Mouse (Mus musculus) kidney, adult 2 months (tissue): Measurements from ENCODE around the gene Capn13. TPM values are rescaled to one million over a fixed set of nuclear protein-coding genes. Genes with fewer than 3 reads are reported as not detected.
A peak's percentile ranks its signal among the peaks of the same experiment; 100 is the strongest.

Source experiments
- DNase-seq: peaks from one replicate; pipeline ENCODE4 v3.0.0; 2021
- H3K27ac ChIP-seq: fragments of 200-500 bp; 2 replicates; pipeline ENCODE4 v1.5.1; 2012; ENCODE audit warnings: low read depth, low read length, control low read depth, inconsistent platforms; ENCODE audit not compliant: insufficient read depth
- H3K27me3 ChIP-seq: fragments of 200-500 bp; replicated peaks from 2 replicates; pipeline ENCODE4 v1.6.1; 2012; ENCODE audit warnings: mild to moderate bottlenecking, moderate library complexity, low read length, inconsistent platforms; ENCODE audit not compliant: control insufficient read depth, insufficient read depth
- H3K36me3 ChIP-seq: fragments of 200-500 bp; 2 replicates; pipeline ENCODE4 v1.6.1; 2012; ENCODE audit warnings: mild to moderate bottlenecking, moderate library complexity, low read length, inconsistent platforms; ENCODE audit not compliant: control insufficient read depth, insufficient read depth
- H3K4me1 ChIP-seq: fragments of 200-500 bp; 2 replicates; pipeline ENCODE4 v1.6.1; 2011; ENCODE audit warnings: low read length; ENCODE audit not compliant: control insufficient read depth, insufficient read depth
- H3K4me3 ChIP-seq: fragments of 200-500 bp; 2 replicates; pipeline ENCODE4 v1.5.1; 2011; ENCODE audit warnings: mild to moderate bottlenecking, low read depth, low read length, control low read depth; ENCODE audit not compliant: insufficient read depth
- CTCF ChIP-seq: fragments of 200-500 bp; conservative IDR thresholded peaks from 2 replicates; pipeline ENCODE4 v1.5.1; 2011; ENCODE audit warnings: low read depth, mild to moderate bottlenecking, control low read depth, low read length, moderate library complexity, mixed read lengths; ENCODE audit not compliant: insufficient read depth, insufficient read length
- POLR2A ChIP-seq: fragments of 200-500 bp; IDR thresholded peaks from one replicate; pipeline ENCODE4 v1.6.1; 2011; ENCODE audit warnings: low read depth, low read length, control low read depth
- WGBS: fragments of 180-500 bp; shearing (Covaris S2); methylation state at CpG from one replicate; pipeline ENCODE4 v1.1.7; 2018; 5-methylcytosine and 5-hydroxymethylcytosine counted together
- polyA plus RNA-seq: library from polyadenylated mRNA; depleted of rRNA; stranded (reverse); fragments of >200 nt; gene quantifications from 2 replicates; pipeline ENCODE4 v1.2.3, GENCODE M21; 2012

Gene Capn13
- polyA plus RNA-seq, 1 experiment = 0.61 TPM

- H3K27ac ChIP-seq = no peak overlapping the region
- H3K36me3 ChIP-seq = no peaks in the 10 kb centered on the region
- H3K4me3 ChIP-seq = no peak overlapping the region
- TF ChIP-seq POLR2A (no peak), CTCF (no peak)
- H3K4me1 ChIP-seq = no peaks in the 10 kb centered on the region
- no peaks in the 10 kb centered on the region for H3K27me3 ChIP-seq
- DNase-seq = no peak
- 32% methylated on average over 7 of the region's 7 CpGs for WGBS
Observed at GRCm38 (mm10) chr17:73306626-73307025, 94.0 kb downstream of the Capn13 start.

GRCm38 (mm10) chr17:73305622-73306021, 95.0 kb downstream of the Capn13 start:
- peak; percentile 27 for DNase-seq
- no peak overlapping the region for H3K4me3 ChIP-seq
- no peaks in the 10 kb centered on the region for H3K27me3 ChIP-seq
- no peaks in the 10 kb centered on the region for H3K36me3 ChIP-seq
- H3K27ac ChIP-seq = no peak overlapping the region
- TF ChIP-seq POLR2A (no peak), CTCF (peak; percentile 62)
- no peaks in the 10 kb centered on the region for H3K4me1 ChIP-seq
- 58% methylated on average over 9 of the region's 9 CpGs for WGBS

DNA sequence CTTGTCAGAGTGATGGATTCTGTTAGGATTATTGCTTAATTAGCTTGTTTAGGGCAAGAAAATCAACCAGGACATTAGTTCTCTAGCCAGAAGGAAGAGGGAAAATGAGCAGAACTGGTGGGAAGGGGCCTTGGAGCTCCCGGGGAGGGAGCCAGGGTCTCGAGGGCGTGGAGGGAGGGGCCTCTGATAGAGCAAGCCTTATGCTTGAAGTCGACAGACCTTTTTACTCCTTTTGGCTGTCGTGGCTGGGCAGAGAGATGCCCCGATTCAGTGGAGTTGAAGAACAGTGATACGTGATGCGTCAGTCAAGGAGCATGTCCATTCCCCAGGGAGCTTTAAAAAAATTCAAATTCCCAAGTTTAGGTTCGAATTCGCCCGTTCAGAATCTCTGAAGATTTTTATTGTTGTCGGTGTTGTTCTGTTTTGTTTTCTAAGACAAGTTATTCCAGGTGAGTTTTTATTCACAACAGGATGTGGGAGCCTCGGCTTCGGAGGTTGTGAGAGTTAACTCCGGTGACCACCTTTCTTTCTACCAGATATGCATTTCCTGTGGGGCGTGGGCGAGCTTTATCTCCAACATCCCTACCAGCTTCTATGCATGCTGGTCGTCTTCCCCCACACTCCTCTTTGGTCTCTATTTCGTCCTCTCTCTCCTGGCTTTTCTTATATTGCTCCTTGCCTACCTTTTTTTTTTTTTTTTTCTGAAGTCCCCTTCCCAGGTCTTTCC, 96.4 kb downstream of the Capn13 start:
- H3K27ac ChIP-seq = no peak overlapping the region
- H3K27me3 ChIP-seq = no peaks in the 10 kb centered on the region
- no peaks in the 10 kb centered on the region for H3K36me3 ChIP-seq
- H3K4me1 ChIP-seq = no peaks in the 10 kb centered on the region
- no peak for TF ChIP-seq CTCF
- no peak for TF ChIP-seq POLR2A
- H3K4me3 ChIP-seq = no peak overlapping the region
- no peak for DNase-seq
- 55% methylated on average over 19 of the region's 19 CpGs for WGBS

GRCm38 (mm10) chr17:73303676-73304075, 97.0 kb downstream of the Capn13 start:
- H3K4me1 ChIP-seq = no peaks in the 10 kb centered on the region
- WGBS = 68% methylated on average over 13 of the region's 13 CpGs
- TF ChIP-seq CTCF = no peak
- TF ChIP-seq POLR2A = no peak
- no peak overlapping the region for H3K27ac ChIP-seq
- H3K36me3 ChIP-seq = no peaks in the 10 kb centered on the region
- DNase-seq = no peak
- H3K27me3 ChIP-seq = no peaks in the 10 kb centered on the region
- H3K4me3 ChIP-seq = no peak overlapping the region

DNA sequence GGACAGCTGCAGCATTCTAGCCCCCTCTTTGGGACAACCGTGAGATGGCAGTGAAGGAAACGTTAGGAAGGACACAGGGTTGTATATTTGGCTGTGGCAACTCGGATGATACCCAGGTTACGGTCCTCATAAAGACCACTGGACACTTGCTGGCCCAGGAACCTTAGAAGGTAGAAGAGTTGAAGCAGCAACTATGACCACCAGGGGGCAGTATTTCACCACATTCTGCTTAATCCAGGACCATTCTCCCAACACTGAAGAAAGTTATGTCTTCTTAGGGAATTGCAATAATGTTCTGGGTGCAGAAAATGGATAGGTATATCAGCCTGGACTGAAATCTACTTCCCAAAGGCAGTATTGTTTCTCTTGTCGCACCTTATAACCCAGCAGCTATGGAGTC, 97.4 kb downstream of the Capn13 start:
- Histone ChIP-seq H3K27me3 (no peaks in the 10 kb centered on the region), H3K27ac (no peak overlapping the region), H3K4me3 (no peak overlapping the region), H3K4me1 (no peaks in the 10 kb centered on the region), H3K36me3 (no peaks in the 10 kb centered on the region)
- peak; percentile 73 for DNase-seq
- TF ChIP-seq CTCF (peak; percentile 56), POLR2A (no peak)
- 22% methylated on average over 5 of the region's 5 CpGs for whole genome bisulfite sequencing

DNA sequence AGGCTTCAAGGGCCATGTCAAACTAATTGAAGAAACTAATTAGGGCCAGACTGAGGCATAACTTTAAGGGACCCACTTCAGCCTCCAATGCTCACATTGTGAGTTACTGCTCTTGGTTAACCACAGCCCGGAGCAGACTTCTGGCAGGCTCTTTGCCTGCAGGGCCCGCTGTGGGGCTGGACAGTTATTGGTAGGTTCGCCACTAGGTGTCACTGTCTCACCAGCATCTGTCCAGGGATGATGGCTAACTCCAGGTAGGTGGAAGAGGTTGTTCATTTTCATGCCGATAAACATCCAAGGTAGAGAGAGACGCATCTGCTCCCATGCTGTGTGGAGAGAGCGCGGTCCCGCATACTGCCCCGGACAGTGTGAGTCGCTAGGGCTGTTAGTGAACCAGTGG, 98.6 kb downstream of the Capn13 start:
- peak; percentile 92 for TF ChIP-seq CTCF
- no peak for TF ChIP-seq POLR2A
- DNase-seq = peak; percentile 83

DNA sequence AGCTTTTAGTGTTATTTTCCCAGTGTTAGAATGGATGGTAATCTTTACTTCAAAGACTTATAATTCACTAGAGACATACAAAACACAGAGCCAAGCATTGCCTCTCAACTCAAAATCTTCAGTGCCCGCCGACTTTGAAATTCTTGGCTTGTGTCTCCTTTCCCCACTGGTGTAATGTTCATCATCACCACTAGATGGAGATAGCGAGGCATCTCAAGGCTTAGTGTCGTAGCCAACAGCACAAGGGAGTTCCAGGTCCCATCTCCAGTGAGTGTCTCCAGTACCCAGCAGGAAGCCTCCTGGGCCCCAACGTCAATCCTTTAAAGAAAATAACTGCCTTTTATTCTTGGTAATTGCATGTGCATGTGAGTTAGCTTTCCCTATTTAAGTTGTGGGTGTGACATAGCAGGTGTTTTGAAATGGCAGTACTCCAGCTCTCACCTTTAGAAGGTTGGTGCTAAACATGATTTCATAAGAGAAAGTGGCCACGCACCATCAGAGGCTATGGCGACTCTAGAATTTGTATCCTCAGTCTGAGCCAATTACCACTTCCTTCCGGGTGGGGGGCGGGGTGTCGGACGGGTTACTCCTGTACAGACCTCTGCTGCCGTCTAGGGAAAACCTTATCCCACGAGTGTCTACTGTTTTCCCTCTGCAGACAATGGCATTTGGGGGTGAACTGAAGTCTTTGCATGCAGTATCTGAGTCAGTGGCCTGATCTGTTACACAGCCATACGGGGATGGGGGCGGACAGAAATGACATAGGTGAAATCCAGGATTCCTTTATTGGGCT, 99.2 kb downstream of the Capn13 start:
- no peak overlapping the region for H3K27ac ChIP-seq
- 32% methylated on average over 15 of the region's 15 CpGs for WGBS
- TF ChIP-seq CTCF = peak; percentile 85
- no peak for TF ChIP-seq POLR2A
- no peaks in the 10 kb centered on the region for H3K36me3 ChIP-seq
- H3K4me3 ChIP-seq = no peak overlapping the region
- peak; percentile 78 for DNase-seq
- H3K27me3 ChIP-seq = no peaks in the 10 kb centered on the region
- no peaks in the 10 kb centered on the region for H3K4me1 ChIP-seq

More for the DNA sequence above, 98.6 kb downstream of the Capn13 start:
- Histone ChIP-seq H3K36me3 (no peaks in the 10 kb centered on the region), H3K27ac (no peak overlapping the region), H3K27me3 (no peaks in the 10 kb centered on the region), H3K4me1 (no peaks in the 10 kb centered on the region), H3K4me3 (no peak overlapping the region)
- WGBS = 3% methylated on average over 10 of the region's 10 CpGs
